Mouse (Mus musculus): Measurements from ENCODE around the gene Gm16368.
"Not testable (repeated sequence)": the region's sequence is repeated elsewhere in the genome, so short reads cannot be mapped to it uniquely, and the experiment has no call there.

The Gm16368 gene

GRCm38 (mm10) chr12:88083397-88083796, at the start of gene Gm16368:
TSS of gene Gm16368 (plus strand) at chr12:88083697.
- DNase-seq (ENCODE audit: low spot score) = not testable (repeated sequence)

- not testable (repeated sequence) for DNase-seq (ENCODE audit: low spot score)
Observed at GRCm38 (mm10) chr12:88039062-88039461, 44.4 kb upstream of the Gm16368 start.

GRCm38 (mm10) chr12:88039703-88040102, 43.8 kb upstream of the Gm16368 start:
- not testable (repeated sequence) for DNase-seq (ENCODE audit: low spot score)

- not testable (repeated sequence) for DNase-seq (ENCODE audit: low spot score)
Observed at GRCm38 (mm10) chr12:88045226-88045625, 38.3 kb upstream of the Gm16368 start.
